Comparison of ENCODE assay signal across 8 mouse cellular contexts in the genomic region with DNA sequence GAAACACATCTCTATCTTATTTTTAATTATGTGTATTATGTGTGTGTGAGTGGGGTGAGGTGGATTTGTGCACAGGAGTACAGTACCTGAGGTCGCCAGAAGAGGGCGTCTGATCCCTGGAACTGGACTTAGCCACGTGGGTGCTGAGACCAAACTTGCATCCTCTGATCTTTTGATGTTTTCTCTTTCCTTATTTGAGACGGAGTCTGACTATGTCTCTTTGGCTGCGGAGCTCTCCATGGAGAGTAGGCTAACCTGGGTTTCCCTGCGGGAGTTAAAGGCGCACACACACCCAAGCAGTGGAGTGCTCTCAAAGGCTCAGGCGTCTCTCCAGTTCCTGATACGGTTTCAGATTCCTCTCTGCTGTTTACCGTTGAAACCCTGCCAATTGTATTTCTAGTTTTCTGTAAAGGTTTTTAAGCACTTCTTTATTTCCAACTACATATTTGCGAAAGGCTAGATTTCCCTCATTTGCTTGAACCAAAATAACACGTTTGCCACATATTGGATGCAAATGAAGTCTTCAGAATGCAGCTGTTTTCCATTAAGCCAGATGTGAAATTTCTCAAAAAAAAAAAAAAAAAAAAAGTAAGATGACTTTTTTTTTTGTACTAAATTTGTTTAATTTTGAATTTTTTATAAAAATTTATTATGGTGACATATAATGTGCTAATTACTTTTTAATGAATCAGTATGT. TPM values are rescaled to one million over a fixed set of nuclear protein-coding genes. Genes with fewer than 3 reads are reported as not detected.
DNase-seq lines count a peak whose midpoint lies in the region; ATAC-seq and TF ChIP-seq lines count a peak whose summit lies in the region.

No protein-coding gene starts in this region.

- no peaks in the 10 kb centered on the region for H3K4me1 ChIP-seq in ES-Bruce4 (ENCODE audit: control insufficient read depth, insufficient read depth, low read length)
- H3K4me1 ChIP-seq in lung, embryonic 16.5 days (replicated peaks; ENCODE audit: control insufficient read depth, insufficient read depth, low read length) = 0 out of 2 replicates have a peak, but pooled peaks cover 2% of the 10 kb centered on the region

- DNase-seq in cerebellum, adult 11-12 months = peak; percentile 36
- DNase-seq in forelimb bud, embryonic 11.5 days (ENCODE audit: low read depth, low spot score) = peak; percentile 89
- DNase-seq in layer of hippocampus, adult 9-10 months (ENCODE audit: low spot score) = peak; percentile 80
- peak; percentile 73 for DNase-seq in ovary, postnatal 10 days (ENCODE audit: low spot score)
- peak; percentile 80 for DNase-seq in thymus, postnatal 0 days (ENCODE audit: low spot score)

- no peak overlapping the region for H3K27ac ChIP-seq in ES-Bruce4 (ENCODE audit: insufficient read depth, low read length)
- no peak overlapping the region for H3K27ac ChIP-seq in lung, embryonic 16.5 days (ENCODE audit: low read length)

- TF ChIP-seq CTCF in ES-Bruce4 (IDR thresholded peaks at IDR 0.05; ENCODE audit: low read depth, low read length) = peak; percentile 86

- no peak overlapping the region for H3K9ac ChIP-seq in ES-Bruce4 (ENCODE audit: low read depth, poor library complexity, severe bottlenecking)
- H3K9ac ChIP-seq in lung, embryonic 16.5 days (ENCODE audit: low read length) = no peak overlapping the region

- H3K27me3 ChIP-seq in ES-Bruce4 (ENCODE audit: control insufficient read depth, insufficient read depth, low read length, poor library complexity, severe bottlenecking) = no peaks in the 10 kb centered on the region
- no peaks in the 10 kb centered on the region for H3K27me3 ChIP-seq in lung, embryonic 16.5 days (ENCODE audit: control insufficient read depth, insufficient read depth, low read depth, low read length)

- H3K9me3 ChIP-seq in ES-Bruce4 (replicated peaks; ENCODE audit: control insufficient read depth, insufficient read depth, low read length, poor library complexity, severe bottlenecking) = peaks cover 3% of the 10 kb centered on the region; the same call in 1 of the 2 replicates
- peaks cover 6% of the 10 kb centered on the region; the same call in 1 of the 2 replicates for H3K9me3 ChIP-seq in lung, embryonic 16.5 days (ENCODE audit: control insufficient read depth, low read length)

- no peak for TF ChIP-seq EP300 in ES-Bruce4 (IDR thresholded peaks at IDR 0.05; ENCODE audit: insufficient read depth, low read depth, low read length)

- WGBS in lung, embryonic 16.5 days = 7% methylated on average over 12 of the region's 12 CpGs

- H3K4me3 ChIP-seq in ES-Bruce4 (ENCODE audit: low read depth, low read length) = no peak overlapping the region
- peak overlapping the region; percentile 5; the same call in 1 of the 2 replicates for H3K4me3 ChIP-seq in lung, embryonic 16.5 days (ENCODE audit: low read length)

- ATAC-seq in hematopoietic stem cell, adult 5-6 weeks (replicated peaks in 1 of 2; ENCODE audit: insufficient read depth in 1 of 2, low FRiP score in 2 of 2, low TSS enrichment in 1 of 2, low read depth in 1 of 2, poor library complexity in 2 of 2, severe bottlenecking in 2 of 2) = peak; percentile 69 to 86
- peak; percentile 81 for ATAC-seq in lung, embryonic 16.5 days (ENCODE audit: low read depth)

- no peaks in the 10 kb centered on the region for H3K36me3 ChIP-seq in ES-Bruce4 (ENCODE audit: control insufficient read depth, insufficient read depth, low read length, poor library complexity, severe bottlenecking)
- H3K36me3 ChIP-seq in lung, embryonic 16.5 days (ENCODE audit: control insufficient read depth, insufficient read depth, low read length) = no peaks in the 10 kb centered on the region

- H3K4me2 ChIP-seq in lung, embryonic 16.5 days (ENCODE audit: low read depth, low read length) = peak overlapping the region; percentile 44

- TF ChIP-seq POLR2A in ES-Bruce4 (IDR thresholded peaks at IDR 0.05; ENCODE audit: insufficient read depth, low read length) = no peak

RNA-seq across cellular contexts. Expression of a gene that starts 21.1 kb away (rescaled TPM):
- 32.0 and 37.9 TPM in 2 replicates for polyA plus RNA-seq in ES-Bruce4 (2011; ENCODE audit: insufficient read depth, insufficient read length, low read depth, missing spikeins)
- total RNA-seq in hematopoietic stem cell, adult 5-6 weeks (2017) = 18.7 and 26.4 TPM in 2 replicates
- polyA plus RNA-seq in lung, embryonic 16.5 days (2015; fragmentation: Nextera tagmentation; extraction: Ambion mirVana) = 35.0 and 40.3 TPM in 2 replicates
- polyA plus RNA-seq in thymus, postnatal 0 days (2015; fragmentation: Nextera tagmentation; extraction: Ambion mirVana) = 25.9 and 26.6 TPM in 2 replicates

Comparison
In these comparisons a context has a peak if more than half of its experiments do, and no peak if none do; other contexts are left out.
1. DNase-seq: peak in every context shown above with its lines; median percentile 89 in forelimb bud, embryonic 11.5 days; 80 in layer of hippocampus, adult 9-10 months; 80 in thymus, postnatal 0 days; 73 in ovary, postnatal 10 days; 36 in cerebellum, adult 11-12 months.